Mouse (Mus musculus) heart, embryonic 15.5 days (tissue): ENCODE results near the gene Olfr600. TPM values are rescaled to one million over a fixed set of nuclear protein-coding genes. Genes with fewer than 3 reads are reported as not detected.
"Not testable (repeated sequence)": the region's sequence is repeated elsewhere in the genome, so short reads cannot be mapped to it uniquely, and the experiment has no call there.

Source experiments
- ATAC-seq: fragments of 200-750 bp; cut with Nextera tagmentation; replicated peaks from 2 replicates; pipeline ENCODE4 v1.8.0; 2017; ENCODE audit warnings: low read depth, moderate TSS enrichment; ENCODE audit not compliant: insufficient number of reproducible peaks, insufficient read depth, low FRiP score
- H3K27ac ChIP-seq: fragments of 300-500 bp; sonication (generic); 2 replicates; pipeline ENCODE4 v1.5.1; 2015; ENCODE audit warnings: mild to moderate bottlenecking, inconsistent platforms
- H3K27me3 ChIP-seq: fragments of 300-500 bp; sonication (generic); 2 replicates; pipeline ENCODE4 v1.6.1; 2015; ENCODE audit warnings: inconsistent platforms
- H3K36me3 ChIP-seq: fragments of 300-500 bp; sonication (generic); 2 replicates; pipeline ENCODE4 v1.6.1; 2015; ENCODE audit warnings: mild to moderate bottlenecking, inconsistent platforms
- H3K4me1 ChIP-seq: fragments of 300-500 bp; sonication (generic); replicated peaks from 2 replicates; pipeline ENCODE4 v1.6.1; 2015; ENCODE audit warnings: inconsistent platforms
- H3K4me2 ChIP-seq: fragments of 300-500 bp; sonication (generic); 2 replicates; pipeline ENCODE4 v1.6.1; 2015; ENCODE audit warnings: inconsistent platforms, mild to moderate bottlenecking, moderate library complexity
- H3K4me3 ChIP-seq: fragments of 300-500 bp; sonication (generic); 2 replicates; pipeline ENCODE4 v1.5.1; 2015; ENCODE audit warnings: mild to moderate bottlenecking, inconsistent platforms
- H3K9ac ChIP-seq: fragments of 300-500 bp; sonication (generic); 2 replicates; pipeline ENCODE4 v1.6.1; 2015; ENCODE audit warnings: mild to moderate bottlenecking, inconsistent platforms
- H3K9me3 ChIP-seq: fragments of 300-500 bp; sonication (generic); replicated peaks from 2 replicates; pipeline ENCODE4 v1.6.1; 2016; ENCODE audit warnings: inconsistent platforms
- WGBS: fragments of 180-500 bp; shearing (Covaris S2); methylation state at CpG from one replicate; pipeline ENCODE4 v1.1.7; 2015; ENCODE audit warnings: mixed read lengths; 5-methylcytosine and 5-hydroxymethylcytosine counted together
- polyA plus RNA-seq: library from polyadenylated mRNA; unstranded; fragments of >200 nt; fragmentation: Nextera tagmentation; extraction: Ambion mirVana; gene quantifications from 2 replicates; pipeline ENCODE4 v1.2.1, GENCODE M21; 2015

The Olfr600 gene
- not detected in 2 replicates for polyA plus RNA-seq

DNA sequence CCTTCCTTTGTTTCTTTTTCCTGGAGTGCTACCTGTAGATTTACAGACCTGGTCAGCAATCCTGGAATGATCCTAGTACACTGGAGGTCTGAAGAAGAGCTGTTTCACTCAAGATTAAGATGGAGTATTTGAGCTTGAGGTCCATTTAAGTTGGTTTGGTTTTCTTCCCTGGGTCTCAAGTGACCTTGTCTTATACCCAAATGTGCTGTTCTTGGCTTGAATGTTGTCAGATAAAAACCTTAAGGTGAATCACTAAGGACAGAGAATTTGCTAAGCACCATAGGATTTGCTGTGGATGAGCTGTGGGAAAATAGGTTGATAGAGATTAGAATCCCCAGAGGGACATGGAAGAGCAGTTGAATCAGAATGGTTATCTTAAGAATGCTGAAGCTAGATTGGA, at the start of gene Olfr600:
Gene Olfr600, minus strand, starts transcription at position 101 of the 400 bp plus-strand sequence.
- Histone ChIP-seq H3K36me3 (no peaks in the 10 kb centered on the region), H3K9ac (no peak within 1 kb of the TSS), H3K4me1 (no peaks in the 10 kb centered on the region), H3K27me3 (no peaks in the 10 kb centered on the region), H3K4me2 (no peak within 1 kb of the TSS), H3K27ac (no peak within 1 kb of the TSS), H3K4me3 (no peak within 1 kb of the TSS), H3K9me3 (no peaks in the 10 kb centered on the region)
- no peak for ATAC-seq

DNA sequence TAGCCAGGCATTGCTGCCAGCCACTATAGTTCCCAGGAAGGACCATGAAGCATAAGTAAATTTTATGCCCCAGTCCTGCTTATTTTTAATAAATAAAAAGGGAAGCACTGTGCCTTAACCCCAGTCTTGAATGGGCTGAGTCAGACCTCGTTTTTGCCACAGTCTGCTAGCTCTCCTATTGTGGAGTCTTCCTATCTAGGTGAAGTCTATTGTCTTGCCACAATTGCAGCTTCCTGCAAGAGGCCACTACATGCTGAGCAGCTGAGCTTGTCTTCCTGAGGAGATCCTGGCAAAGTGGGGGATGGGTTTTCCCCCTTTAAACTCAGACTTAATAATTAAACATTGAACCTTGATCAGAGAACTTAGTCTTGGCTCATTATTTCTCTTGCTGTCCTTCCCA, 49.5 kb upstream of the Olfr600 start:
- ATAC-seq: no peak
- H3K27ac ChIP-seq: no peak overlapping the region
- no peak overlapping the region for H3K4me3 ChIP-seq
- H3K9ac ChIP-seq: no peak overlapping the region
- no peaks in the 10 kb centered on the region for H3K9me3 ChIP-seq
- H3K36me3 ChIP-seq: no peaks in the 10 kb centered on the region
- H3K4me2 ChIP-seq: no peak overlapping the region
- 17% methylated on average over 1 of the region's 1 CpGs for WGBS
- H3K4me1 ChIP-seq: no peaks in the 10 kb centered on the region
- no peaks in the 10 kb centered on the region for H3K27me3 ChIP-seq

DNA sequence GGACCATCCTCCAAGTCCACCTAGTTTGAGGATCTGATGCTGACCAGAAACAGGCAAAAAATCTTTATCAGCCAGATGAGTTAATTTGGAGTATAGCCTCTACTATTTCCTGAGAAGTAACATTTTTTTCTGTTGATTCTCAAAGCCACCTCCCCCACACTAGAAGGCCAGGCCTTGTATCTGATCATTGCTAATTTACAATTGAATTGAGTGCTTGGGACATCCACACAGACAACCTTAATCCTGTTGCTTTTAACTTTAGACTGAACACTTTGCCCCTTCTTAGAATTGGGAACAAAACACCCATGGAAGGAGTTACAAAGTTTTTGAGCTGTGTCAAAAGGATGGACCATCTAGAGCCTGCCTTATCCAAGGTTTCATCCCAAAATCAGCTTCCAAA, 48.3 kb upstream of the Olfr600 start:
- H3K4me1 ChIP-seq: no peaks in the 10 kb centered on the region
- no peak overlapping the region for H3K4me3 ChIP-seq
- H3K36me3 ChIP-seq: no peaks in the 10 kb centered on the region
- H3K4me2 ChIP-seq: no peak overlapping the region
- no peak overlapping the region for H3K27ac ChIP-seq
- no peaks in the 10 kb centered on the region for H3K27me3 ChIP-seq
- H3K9me3 ChIP-seq: no peaks in the 10 kb centered on the region
- H3K9ac ChIP-seq: no peak overlapping the region
- no peak for ATAC-seq

DNA sequence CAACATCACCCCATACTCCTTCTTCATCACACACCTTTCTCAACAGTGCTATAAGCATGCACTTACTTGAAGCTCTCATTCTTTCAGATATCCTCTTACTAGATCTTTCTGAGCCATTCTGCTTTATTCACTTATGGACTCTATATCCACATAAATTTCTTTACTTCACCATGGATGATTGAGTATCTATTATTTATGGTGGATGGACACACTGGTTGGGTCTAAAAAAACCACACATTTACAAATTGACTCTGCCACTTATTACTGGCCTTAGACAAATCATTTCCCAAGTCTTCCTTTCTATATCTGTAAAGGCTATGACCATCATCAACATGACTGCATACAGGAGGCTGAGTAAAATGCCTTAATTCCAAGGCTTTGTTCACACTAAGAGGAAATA, 36.6 kb upstream of the Olfr600 start, which contains the start of gene Olfr603:
Gene Olfr603, minus strand, starts transcription at position 101 of the 400 bp plus-strand sequence.
- Histone ChIP-seq H3K9me3 (no peaks in the 10 kb centered on the region), H3K27ac (no peak within 1 kb of the TSS), H3K4me1 (no peaks in the 10 kb centered on the region), H3K4me3 (no peak within 1 kb of the TSS), H3K27me3 (no peaks in the 10 kb centered on the region), H3K9ac (no peak within 1 kb of the TSS), H3K4me2 (no peak within 1 kb of the TSS), H3K36me3 (no peaks in the 10 kb centered on the region)
- no peak for ATAC-seq

DNA sequence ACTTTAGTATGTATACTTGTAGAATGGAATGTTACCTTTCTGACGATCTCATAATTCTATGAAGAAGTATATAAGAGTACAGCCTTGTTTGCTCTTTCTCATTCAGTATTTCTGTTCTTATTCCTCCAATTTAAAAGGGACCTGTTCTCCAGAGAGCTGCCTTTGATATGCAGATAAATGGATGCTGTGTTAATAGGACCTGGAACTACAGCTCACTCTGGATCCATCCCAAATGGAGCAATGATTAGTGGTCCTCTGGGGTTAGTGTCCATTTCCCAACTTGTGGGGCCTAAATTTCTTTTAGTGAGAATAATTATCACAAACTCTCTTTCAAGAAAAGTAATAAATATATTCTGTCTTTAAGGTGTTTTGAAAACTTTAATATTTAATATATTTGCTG, 13.1 kb upstream of the Olfr600 start, which contains the start of gene Olfr601:
Gene Olfr601, minus strand, starts transcription at position 101 of the 400 bp plus-strand sequence.
- Histone ChIP-seq H3K9me3 (no peaks in the 10 kb centered on the region), H3K27me3 (no peaks in the 10 kb centered on the region), H3K27ac (no peak within 1 kb of the TSS), H3K4me3 (no peak within 1 kb of the TSS), H3K4me2 (no peak within 1 kb of the TSS), H3K36me3 (no peaks in the 10 kb centered on the region), H3K9ac (no peak within 1 kb of the TSS), H3K4me1 (no peaks in the 10 kb centered on the region)
- 78% methylated on average over 1 of the region's 1 CpGs for WGBS
- ATAC-seq: no peak

DNA sequence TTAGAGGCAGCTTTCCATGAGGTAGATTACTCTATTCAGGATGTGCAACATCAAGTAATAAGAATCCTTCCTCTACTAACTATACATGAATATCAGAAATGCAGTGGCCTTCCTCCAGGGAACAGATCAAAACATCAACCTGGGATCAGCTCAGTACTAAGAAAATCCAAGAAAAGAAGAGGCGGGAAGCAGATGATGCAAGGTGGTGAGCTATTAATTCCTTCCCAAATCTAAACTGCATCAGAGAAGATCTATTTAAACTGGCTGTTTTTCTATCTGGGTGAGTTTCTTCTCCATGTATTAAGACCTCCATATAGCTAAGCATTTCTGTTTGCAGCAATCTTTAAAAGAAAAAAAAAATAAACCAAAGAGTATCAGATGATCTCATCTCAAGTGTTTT, 13.9 kb downstream of the Olfr600 start, which contains the start of gene Olfr599:
Gene Olfr599, plus strand, starts transcription at position 301 of the 400 bp plus-strand sequence.
- H3K27ac ChIP-seq: no peak within 1 kb of the TSS
- H3K27me3 ChIP-seq: no peaks in the 10 kb centered on the region
- 66% methylated on average over 1 of the region's 1 CpGs for WGBS
- H3K4me3 ChIP-seq: no peak within 1 kb of the TSS
- no peak within 1 kb of the TSS for H3K4me2 ChIP-seq
- H3K4me1 ChIP-seq: no peaks in the 10 kb centered on the region
- ATAC-seq: no peak
- no peak within 1 kb of the TSS for H3K9ac ChIP-seq
- no peaks in the 10 kb centered on the region for H3K9me3 ChIP-seq
- no peaks in the 10 kb centered on the region for H3K36me3 ChIP-seq

DNA sequence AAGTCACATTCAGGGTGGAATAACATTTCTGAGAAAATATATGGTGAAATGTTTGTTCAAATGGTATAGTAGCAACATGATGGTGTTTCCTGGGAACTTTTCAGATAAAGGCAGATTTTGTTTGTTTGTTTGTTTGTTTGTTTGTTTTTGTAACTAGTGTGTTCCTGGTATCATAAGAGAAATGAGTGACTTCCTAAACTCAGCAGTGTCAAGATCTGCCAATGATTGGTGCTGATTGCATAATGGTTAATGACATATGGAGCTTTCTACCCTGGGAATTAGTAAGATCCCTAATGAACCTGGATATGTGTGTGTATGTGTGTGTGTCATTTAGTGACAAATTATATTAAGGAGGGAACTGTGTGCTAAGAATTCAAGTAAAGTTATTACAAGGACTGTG, 26.2 kb downstream of the Olfr600 start, which contains the start of gene Olfr598:
Gene Olfr598, plus strand, starts transcription at position 301 of the 400 bp plus-strand sequence.
- Histone ChIP-seq H3K27me3 (no peaks in the 10 kb centered on the region), H3K4me3 (no peak within 1 kb of the TSS), H3K27ac (no peak within 1 kb of the TSS), H3K4me2 (no peak within 1 kb of the TSS), H3K9me3 (no peaks in the 10 kb centered on the region), H3K9ac (no peak within 1 kb of the TSS), H3K36me3 (no peaks in the 10 kb centered on the region), H3K4me1 (no peaks in the 10 kb centered on the region)
- no peak for ATAC-seq

DNA sequence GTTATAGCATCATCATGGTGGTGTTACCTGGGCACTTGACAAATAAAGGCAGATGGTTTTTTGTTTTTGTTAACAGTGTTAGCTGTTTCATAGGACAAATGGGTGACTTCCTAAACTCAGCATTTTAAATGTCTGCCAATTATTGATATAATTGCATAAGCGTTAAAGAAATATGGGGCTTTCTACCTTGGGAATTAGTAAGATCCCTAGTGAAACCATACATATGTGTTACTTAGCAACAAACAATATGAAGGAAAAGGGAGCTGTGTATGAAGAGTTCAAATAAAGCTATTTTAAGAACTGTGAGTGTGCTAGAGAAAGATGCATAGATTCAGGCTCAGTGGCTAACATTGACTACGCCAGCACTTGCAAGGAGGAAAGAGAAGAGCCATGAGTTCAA, 33.5 kb downstream of the Olfr600 start, which contains the start of gene Olfr597:
Gene Olfr597, plus strand, starts transcription at position 301 of the 400 bp plus-strand sequence.
- not testable (repeated sequence) for H3K27me3 ChIP-seq, H3K36me3 ChIP-seq, H3K9me3 ChIP-seq, ATAC-seq, H3K4me1 ChIP-seq, H3K4me2 ChIP-seq, H3K4me3 ChIP-seq, H3K27ac ChIP-seq, H3K9ac ChIP-seq
- WGBS: 85% methylated on average over 2 of the region's 2 CpGs

DNA sequence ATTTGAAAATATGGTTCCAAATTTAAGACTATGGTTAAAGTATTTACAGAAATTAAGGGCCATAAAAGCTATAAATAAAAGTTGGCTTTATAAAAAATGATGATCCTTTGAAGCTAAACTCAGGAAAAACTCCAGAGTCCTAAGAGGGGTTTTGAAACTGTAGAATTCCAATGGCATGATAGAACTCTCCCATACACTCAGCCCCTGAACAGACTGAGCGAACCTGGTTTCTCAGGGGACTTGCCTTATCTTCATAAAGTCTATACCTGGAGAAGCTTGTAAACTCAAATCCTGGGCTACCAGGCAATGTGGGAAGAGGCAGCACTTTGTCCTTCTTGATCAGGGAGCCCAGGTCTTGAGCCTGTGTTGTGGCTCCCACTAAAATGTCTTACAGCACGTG, 44.1 kb downstream of the Olfr600 start, which contains the start of gene Olfr596:
Gene Olfr596, plus strand, starts transcription at position 301 of the 400 bp plus-strand sequence.
- H3K27ac ChIP-seq, H3K9me3 ChIP-seq: not testable (repeated sequence)
- 81% methylated on average over 2 of the region's 2 CpGs for WGBS

More for the DNA sequence above, 44.1 kb downstream of the Olfr600 start, which contains the start of gene Olfr596:
- H3K36me3 ChIP-seq, H3K9ac ChIP-seq, H3K4me2 ChIP-seq, H3K27me3 ChIP-seq, H3K4me1 ChIP-seq, H3K4me3 ChIP-seq, ATAC-seq: not testable (repeated sequence)

Other genes with a start within 250 kb of the Olfr600 start
- gene Olfr586, start 224.0 kb downstream of the Olfr600 start, polyA plus RNA-seq: not detected in 2 replicates
- not detected in 2 replicates for gene Olfr588-ps1, start 208.8 kb downstream of the Olfr600 start, polyA plus RNA-seq
- gene Olfr589, start 193.3 kb downstream of the Olfr600 start, polyA plus RNA-seq: not detected in 2 replicates
- not detected in 2 replicates for gene Olfr591, start 171.3 kb downstream of the Olfr600 start, polyA plus RNA-seq
- gene Olfr592, start 164.9 kb downstream of the Olfr600 start, polyA plus RNA-seq: not detected in 2 replicates
- not detected in 2 replicates for gene Olfr593, start 137.8 kb downstream of the Olfr600 start, polyA plus RNA-seq
- not detected in 2 replicates for gene Olfr594, start 132.7 kb downstream of the Olfr600 start, polyA plus RNA-seq
- gene Usp17ld, start 97.2 kb downstream of the Olfr600 start, polyA plus RNA-seq: not detected in 2 replicates
- not detected in 2 replicates for gene Olfr596, start 44.0 kb downstream of the Olfr600 start, polyA plus RNA-seq
- not detected in 2 replicates for gene Olfr597, start 33.4 kb downstream of the Olfr600 start, polyA plus RNA-seq
- not detected in 2 replicates for gene Olfr598, start 26.1 kb downstream of the Olfr600 start, polyA plus RNA-seq
- not detected in 2 replicates for gene Olfr599, start 13.8 kb downstream of the Olfr600 start, polyA plus RNA-seq
- not detected in 2 replicates for gene Olfr601, start 13.0 kb upstream of the Olfr600 start, polyA plus RNA-seq
- not detected in 2 replicates for gene Olfr603, start 36.5 kb upstream of the Olfr600 start, polyA plus RNA-seq
- not detected in 2 replicates for gene Usp17lc, start 65.4 kb upstream of the Olfr600 start, polyA plus RNA-seq
- not detected in 2 replicates for gene Olfr605, start 95.8 kb upstream of the Olfr600 start, polyA plus RNA-seq
- gene Olfr606, start 99.4 kb upstream of the Olfr600 start, polyA plus RNA-seq: not detected in 2 replicates
- gene Olfr607, start 114.5 kb upstream of the Olfr600 start, polyA plus RNA-seq: 0.31 and 0.47 TPM in 2 replicates
- 0.52 and 0.59 TPM in 2 replicates for gene Olfr608, start 120.2 kb upstream of the Olfr600 start, polyA plus RNA-seq
- gene Olfr609, start 148.4 kb upstream of the Olfr600 start, polyA plus RNA-seq: 0.04 and 0.19 TPM in 2 replicates
- not detected in 2 replicates for gene Olfr610, start 162.5 kb upstream of the Olfr600 start, polyA plus RNA-seq
- not detected in 2 replicates for gene Olfr611, start 171.2 kb upstream of the Olfr600 start, polyA plus RNA-seq
- not detected in 2 replicates for gene Olfr612, start 193.0 kb upstream of the Olfr600 start, polyA plus RNA-seq
- not detected in 2 replicates for gene Olfr613, start 198.4 kb upstream of the Olfr600 start, polyA plus RNA-seq
- gene Olfr615, start 206.4 kb upstream of the Olfr600 start, polyA plus RNA-seq: not detected in 2 replicates
- not detected in 2 replicates for gene Olfr616, start 219.5 kb upstream of the Olfr600 start, polyA plus RNA-seq
- gene Olfr617, start 223.4 kb upstream of the Olfr600 start, polyA plus RNA-seq: not detected in 2 replicates
- not detected in 2 replicates for gene Olfr618, start 240.4 kb upstream of the Olfr600 start, polyA plus RNA-seq